Mouse (Mus musculus) kidney, embryonic 14.5 days (tissue): Measurements from ENCODE around the gene Acin1. TPM values are rescaled to one million over a fixed set of nuclear protein-coding genes. Genes with fewer than 3 reads are reported as not detected.

Experiments
- ATAC-seq: fragments of 200-750 bp; cut with Nextera tagmentation; 2 replicates; pipeline ENCODE4 v1.8.0; 2017; ENCODE audit warnings: moderate number of reproducible peaks, mild to moderate bottlenecking, moderate TSS enrichment, moderate library complexity; ENCODE audit not compliant: low FRiP score, low TSS enrichment
- H3K27ac ChIP-seq: fragments of 300-500 bp; sonication (generic); 2 replicates; pipeline ENCODE4 v1.5.1; 2014; ENCODE audit warnings: low read depth, mild to moderate bottlenecking, low read length, moderate library complexity, mixed read lengths
- H3K27me3 ChIP-seq: fragments of 300-500 bp; sonication (generic); 2 replicates; pipeline ENCODE4 v1.6.1; 2014; ENCODE audit warnings: mild to moderate bottlenecking, low read length; ENCODE audit not compliant: control insufficient read depth, insufficient read depth
- H3K36me3 ChIP-seq: fragments of 300-500 bp; sonication (generic); 2 replicates; pipeline ENCODE4 v1.6.1; 2014; ENCODE audit warnings: low read length, mixed read lengths; ENCODE audit not compliant: control insufficient read depth, insufficient read depth
- H3K4me1 ChIP-seq: fragments of 300-500 bp; sonication (generic); 2 replicates; pipeline ENCODE4 v1.6.1; 2014; ENCODE audit warnings: low read length, mixed read lengths; ENCODE audit not compliant: control insufficient read depth, insufficient read depth
- H3K4me2 ChIP-seq: fragments of 300-500 bp; sonication (generic); replicated peaks from 2 replicates; pipeline ENCODE4 v1.6.1; 2014; ENCODE audit warnings: low read depth, mild to moderate bottlenecking, low read length
- H3K4me3 ChIP-seq: fragments of 300-500 bp; sonication (generic); 2 replicates; pipeline ENCODE4 v1.5.1; 2014; ENCODE audit warnings: mild to moderate bottlenecking, low read length
- H3K9ac ChIP-seq: fragments of 300-500 bp; sonication (generic); 2 replicates; pipeline ENCODE4 v1.6.1; 2014; ENCODE audit warnings: low read depth, mild to moderate bottlenecking, low read length, moderate library complexity
- H3K9me3 ChIP-seq: fragments of 300-500 bp; sonication (generic); 2 replicates; pipeline ENCODE4 v1.6.1; 2016; ENCODE audit warnings: low read length; ENCODE audit not compliant: control insufficient read depth
- WGBS: fragments of 180-500 bp; shearing (Covaris S2); extraction: QIAGEN DNeasy Blood & Tissue Kit; methylation state at CpG from one replicate; pipeline ENCODE4 v1.1.7; 2014; 5-methylcytosine and 5-hydroxymethylcytosine counted together
- polyA plus RNA-seq: library from polyadenylated mRNA; unstranded; fragments of >200 nt; fragmentation: Nextera tagmentation; extraction: Ambion mirVana; gene quantifications from 2 replicates; pipeline ENCODE4 v1.2.1, GENCODE M21; 2014

Acin1 gene
- polyA plus RNA-seq, 1 experiment from 2014 or later = 161 TPM

GRCm38 (mm10) chr14:54653496-54653895 is 33.2 kb downstream of the Acin1 start:
- 1% methylated on average over 12 of the region's 12 CpGs for WGBS
- H3K27ac ChIP-seq = peak overlapping the region; percentile 83
- H3K9ac ChIP-seq = peak overlapping the region; percentile 85
- peaks cover 24% of the 10 kb centered on the region; the same call in 1 of the 2 replicates for H3K4me1 ChIP-seq
- peak overlapping the region; percentile 79 for H3K4me2 ChIP-seq
- peak overlapping the region; percentile 84 for H3K4me3 ChIP-seq
- H3K9me3 ChIP-seq = no peaks in the 10 kb centered on the region
- H3K36me3 ChIP-seq = peaks cover 64% of the 10 kb centered on the region
- ATAC-seq = peak; percentile 91
- no peaks in the 10 kb centered on the region for H3K27me3 ChIP-seq

GRCm38 (mm10) chr14:54652787-54653186 is 33.9 kb downstream of the Acin1 start:
- WGBS = 0% methylated on average over 7 of the region's 7 CpGs
- Histone ChIP-seq H3K27me3 (no peaks in the 10 kb centered on the region), H3K4me1 (peaks cover 24% of the 10 kb centered on the region; the same call in 1 of the 2 replicates), H3K9me3 (no peaks in the 10 kb centered on the region), H3K27ac (peak overlapping the region; percentile 83), H3K36me3 (peaks cover 64% of the 10 kb centered on the region), H3K4me2 (peak overlapping the region; percentile 79), H3K4me3 (peak overlapping the region; percentile 84), H3K9ac (peak overlapping the region; percentile 85)
- ATAC-seq = 0 out of 2 replicates have a peak, but pooled peaks have one; percentile 17

- ATAC-seq = no peak
- Histone ChIP-seq H3K9ac (peak overlapping the region; percentile 25; the same call in 1 of the 2 replicates), H3K27ac (0 out of 2 replicates have a peak overlapping the region, but pooled peaks have one; percentile 4)
These were observed 35.2 kb downstream of the Acin1 start for GRCm38 (mm10) chr14:54651556-54651955.

GRCm38 (mm10) chr14:54650621-54651454 is 35.9 kb downstream of the Acin1 start:
- H3K4me2 ChIP-seq = no peak overlapping the region
- WGBS = 69% methylated on average over 23 of the region's 23 CpGs
- no peaks in the 10 kb centered on the region for H3K9me3 ChIP-seq

More at GRCm38 (mm10) chr14:54651556-54651955, 35.2 kb downstream of the Acin1 start:
- no peak overlapping the region for H3K4me2 ChIP-seq
- peak overlapping the region; percentile 3; the same call in 1 of the 2 replicates for H3K4me3 ChIP-seq
- H3K36me3 ChIP-seq = peaks cover 64% of the 10 kb centered on the region
- peaks cover 24% of the 10 kb centered on the region; the same call in 1 of the 2 replicates for H3K4me1 ChIP-seq
- WGBS = 77% methylated on average over 4 of the region's 4 CpGs
- no peaks in the 10 kb centered on the region for H3K27me3 ChIP-seq
- no peaks in the 10 kb centered on the region for H3K9me3 ChIP-seq

GRCm38 (mm10) chr14:54647900-54648299 is 38.8 kb downstream of the Acin1 start:
- Histone ChIP-seq H3K4me2 (no peak overlapping the region), H3K27ac (no peak overlapping the region), H3K9me3 (no peaks in the 10 kb centered on the region), H3K27me3 (no peaks in the 10 kb centered on the region), H3K9ac (no peak overlapping the region), H3K4me3 (no peak overlapping the region), H3K4me1 (peaks cover 18% of the 10 kb centered on the region; the same call in 1 of the 2 replicates), H3K36me3 (peaks cover 86% of the 10 kb centered on the region)
- ATAC-seq = no peak
- 84% methylated on average over 4 of the region's 4 CpGs for WGBS

More at GRCm38 (mm10) chr14:54650621-54651454, 35.9 kb downstream of the Acin1 start:
- ATAC-seq = peak; percentile 30
- H3K4me1 ChIP-seq = peaks cover 24% of the 10 kb centered on the region; the same call in 1 of the 2 replicates
- no peak overlapping the region for H3K4me3 ChIP-seq
- no peak overlapping the region for H3K9ac ChIP-seq
- H3K27me3 ChIP-seq = no peaks in the 10 kb centered on the region
- no peak overlapping the region for H3K27ac ChIP-seq
- peaks cover 64% of the 10 kb centered on the region for H3K36me3 ChIP-seq

GRCm38 (mm10) chr14:54646898-54647636 is 39.7 kb downstream of the Acin1 start:
- WGBS = 92% methylated on average over 8 of the region's 8 CpGs
- H3K9me3 ChIP-seq = no peaks in the 10 kb centered on the region
- no peak overlapping the region for H3K4me3 ChIP-seq
- H3K36me3 ChIP-seq = peaks cover 95% of the 10 kb centered on the region
- H3K4me2 ChIP-seq = no peak overlapping the region
- no peak overlapping the region for H3K27ac ChIP-seq
- no peak for ATAC-seq
- H3K27me3 ChIP-seq = no peaks in the 10 kb centered on the region
- H3K9ac ChIP-seq = no peak overlapping the region
- peaks cover 14% of the 10 kb centered on the region; the same call in 1 of the 2 replicates for H3K4me1 ChIP-seq

- no peaks in the 10 kb centered on the region for H3K27me3 ChIP-seq
- H3K27ac ChIP-seq = no peak overlapping the region
- peaks cover 92% of the 10 kb centered on the region for H3K36me3 ChIP-seq
- WGBS = 92% methylated on average over 17 of the region's 17 CpGs
- H3K4me2 ChIP-seq = no peak overlapping the region
- H3K4me1 ChIP-seq = peaks cover 10% of the 10 kb centered on the region; the same call in 1 of the 2 replicates
- H3K4me3 ChIP-seq = no peak overlapping the region
- H3K9me3 ChIP-seq = no peaks in the 10 kb centered on the region
- ATAC-seq = no peak
- no peak overlapping the region for H3K9ac ChIP-seq
These were observed 40.3 kb downstream of the Acin1 start for GRCm38 (mm10) chr14:54646455-54646854.

GRCm38 (mm10) chr14:54644294-54644693 is 42.4 kb downstream of the Acin1 start:
- Histone ChIP-seq H3K9ac (no peak overlapping the region), H3K4me1 (peaks cover 10% of the 10 kb centered on the region; the same call in 1 of the 2 replicates), H3K4me3 (no peak overlapping the region), H3K4me2 (no peak overlapping the region), H3K27me3 (no peaks in the 10 kb centered on the region), H3K9me3 (no peaks in the 10 kb centered on the region), H3K36me3 (peaks cover 72% of the 10 kb centered on the region), H3K27ac (no peak overlapping the region)
- no peak for ATAC-seq
- 88% methylated on average over 9 of the region's 9 CpGs for WGBS
